Mouse (Mus musculus) gastrocnemius, adult 2 months (tissue): ENCODE results near the gene Tdrd3. TPM values are rescaled to one million over a fixed set of nuclear protein-coding genes. Genes with fewer than 3 reads are reported as not detected.

ENCODE experiments used
- DNase-seq: peaks from one replicate; pipeline ENCODE4 v3.0.0; 2022
- H3K27ac ChIP-seq: fragments of 200-600 bp; 2 replicates; pipeline ENCODE4 v1.8.1; 2022; ENCODE audit warnings: mild to moderate bottlenecking
- H3K4me3 ChIP-seq: fragments of 200-600 bp; 2 replicates; pipeline ENCODE4 v1.8.1; 2022; ENCODE audit warnings: mild to moderate bottlenecking, moderate library complexity
- CTCF ChIP-seq: fragments of 200-600 bp; IDR thresholded peaks from 2 replicates; pipeline ENCODE4 v1.8.1; 2022; ENCODE audit warnings: antibody characterized with exemption, mild to moderate bottlenecking, moderate library complexity
- intact Hi-C: fragments of 180-260 bp; cut with DNase I; formaldehyde crosslinking; loops from one replicate; pipeline ENCODE4 v1.15.1; 2025
- total RNA-seq, 2 experiments: library from RNA; stranded (reverse); gene quantifications; 2 replicates each; pipeline ENCODE4 v1.2.3; 2021

The Tdrd3 gene
- total RNA-seq, 2 experiments from 2014 or later = 23.5 to 24.2 TPM

GRCm38 (mm10) chr14:87537127-87537819 is 120.8 kb downstream of the Tdrd3 start:
- TF ChIP-seq CTCF = peak; percentile 17; the same call in 1 of the 2 replicates
- DNase-seq = no peak
- intact Hi-C loops = no loop called here
- no peak overlapping the region for H3K4me3 ChIP-seq
- H3K27ac ChIP-seq = no peak overlapping the region

GRCm38 (mm10) chr14:87549986-87550385 is 133.5 kb downstream of the Tdrd3 start:
- DNase-seq = no peak
- H3K27ac ChIP-seq = no peak overlapping the region
- TF ChIP-seq CTCF = no peak
- H3K4me3 ChIP-seq = no peak overlapping the region
- intact Hi-C loops = no loop called here

DNA sequence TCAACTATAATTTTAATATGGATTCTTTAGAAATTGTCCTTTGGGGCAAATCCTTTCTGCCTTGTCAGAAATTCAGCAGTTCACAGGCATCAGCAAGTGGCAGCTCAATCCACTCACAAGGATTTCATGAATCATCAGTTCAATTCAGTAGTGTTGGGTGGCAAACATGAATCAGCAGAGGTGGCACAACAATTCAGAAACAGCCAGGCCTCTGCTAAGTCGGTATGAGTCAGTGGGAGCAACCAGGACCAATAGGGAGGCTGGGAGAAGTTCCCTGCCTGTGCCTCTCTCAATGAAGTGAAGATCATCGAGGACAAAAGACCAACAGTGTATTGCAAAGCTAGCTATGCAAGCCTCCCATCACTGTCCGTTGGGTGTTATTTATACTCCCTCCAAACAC is 135.8 kb downstream of the Tdrd3 start:
- no peak for DNase-seq
- intact Hi-C loops = no loop called here
- Histone ChIP-seq H3K27ac (no peak overlapping the region), H3K4me3 (no peak overlapping the region)
- TF ChIP-seq CTCF = no peak

DNA sequence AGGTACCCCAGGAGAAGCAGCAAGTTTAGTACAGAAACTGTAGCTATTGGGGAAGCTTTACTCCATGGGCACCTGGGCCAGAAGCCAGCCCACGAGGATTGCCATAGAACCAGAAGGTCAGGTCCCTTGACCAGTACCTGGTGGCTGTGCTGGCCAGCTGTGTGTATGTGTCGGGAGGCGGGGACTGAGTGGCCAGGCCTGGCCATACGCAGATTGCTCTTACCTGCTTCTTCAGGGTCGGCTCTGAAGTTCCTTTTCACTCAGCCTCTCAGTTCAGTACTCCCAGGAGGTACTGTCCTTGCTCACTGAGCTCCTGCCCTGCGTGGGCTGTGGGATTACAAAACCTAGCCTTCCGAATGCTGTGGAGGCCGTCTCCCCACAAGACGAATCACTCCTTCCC is 147.4 kb downstream of the Tdrd3 start:
- H3K4me3 ChIP-seq = no peak overlapping the region
- no peak overlapping the region for H3K27ac ChIP-seq
- intact Hi-C loops = no loop called here
- no peak for DNase-seq
- TF ChIP-seq CTCF = no peak

- peak; percentile 41 for TF ChIP-seq CTCF
- intact Hi-C loops = no loop called here
- no peak overlapping the region for H3K27ac ChIP-seq
- no peak for DNase-seq
- no peak overlapping the region for H3K4me3 ChIP-seq
These were observed 149.8 kb downstream of the Tdrd3 start for GRCm38 (mm10) chr14:87566211-87566610.

DNA sequence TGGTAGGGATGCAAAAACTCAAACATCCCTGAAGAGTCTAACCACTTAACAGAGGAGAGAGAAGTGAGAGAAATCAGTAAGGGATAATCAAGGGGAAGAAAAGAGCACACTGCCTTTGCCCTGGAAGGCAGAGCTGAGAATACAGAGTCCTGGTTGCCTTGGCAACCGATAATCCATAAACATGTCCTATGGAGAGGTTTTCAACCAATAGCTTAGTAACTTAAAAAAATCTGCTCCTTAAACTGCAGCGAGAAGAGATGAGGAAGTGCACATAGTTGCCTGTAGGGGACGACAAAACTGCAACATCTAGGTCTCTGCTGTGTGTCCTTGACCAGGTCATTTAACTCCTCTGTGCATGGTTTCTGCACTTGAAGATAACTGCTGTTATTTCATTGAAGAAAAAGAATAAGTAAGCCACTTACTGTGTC is 150.6 kb downstream of the Tdrd3 start:
- peak; percentile 55 for TF ChIP-seq CTCF
- intact Hi-C loops = no loop called here

GRCm38 (mm10) chr14:87567626-87568446 is 151.4 kb downstream of the Tdrd3 start:
- H3K4me3 ChIP-seq = peak overlapping the region; percentile 65
- intact Hi-C loops = no loop called here
- peak; percentile 58 for DNase-seq
- no peak for TF ChIP-seq CTCF
- H3K27ac ChIP-seq = peak overlapping the region; percentile 48

More for the DNA sequence above, 150.6 kb downstream of the Tdrd3 start:
- Histone ChIP-seq H3K27ac (no peak overlapping the region), H3K4me3 (no peak overlapping the region)
- no peak for DNase-seq

DNA sequence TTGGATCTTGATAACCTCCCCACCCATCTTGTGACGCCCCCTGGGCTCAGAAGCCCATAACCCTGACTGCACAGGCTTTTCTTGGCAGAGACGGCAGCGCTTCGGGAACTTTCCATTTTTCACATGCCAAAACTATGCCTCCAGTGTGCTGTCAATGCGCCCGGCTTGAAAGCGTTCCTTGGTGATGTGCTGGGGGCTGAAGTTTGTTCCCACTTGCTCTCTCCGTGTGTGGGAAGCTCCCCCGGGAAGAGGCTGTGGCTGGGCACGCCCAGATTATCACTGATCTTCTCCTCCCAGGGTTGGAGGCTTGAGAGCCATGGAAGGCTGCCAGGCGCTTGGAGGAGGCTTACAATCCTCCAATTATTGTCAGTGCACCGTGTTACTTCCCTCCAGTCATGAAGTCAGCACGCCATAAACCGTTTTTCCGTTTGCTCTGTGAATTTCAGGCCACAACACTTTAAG is 152.0 kb downstream of the Tdrd3 start:
- peak overlapping the region; percentile 65 for H3K4me3 ChIP-seq
- peak; percentile 81 for DNase-seq
- intact Hi-C loops = no loop called here
- TF ChIP-seq CTCF = no peak
- peak overlapping the region; percentile 48; the same call in 1 of the 2 replicates for H3K27ac ChIP-seq

DNA sequence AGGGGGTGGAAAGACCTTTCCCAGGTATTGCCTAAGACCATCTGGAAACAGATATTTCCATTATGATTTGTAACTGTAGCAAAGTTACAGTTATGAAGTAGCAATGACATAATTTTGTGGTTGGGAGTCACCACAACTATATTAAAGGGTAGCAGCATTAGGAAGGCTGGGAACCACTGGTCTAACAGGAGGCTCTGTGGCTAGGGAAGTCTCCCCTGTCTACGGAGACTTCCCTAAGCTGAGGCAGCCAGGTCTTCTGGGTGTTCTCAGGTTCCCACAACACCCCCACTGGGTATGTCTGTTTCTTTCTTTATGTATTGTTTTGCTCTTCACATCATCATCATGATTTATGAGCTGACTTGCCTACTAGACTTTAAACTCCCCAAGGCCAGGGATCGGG is 153.0 kb downstream of the Tdrd3 start:
- Histone ChIP-seq H3K4me3 (no peak overlapping the region), H3K27ac (no peak overlapping the region)
- TF ChIP-seq CTCF = no peak
- intact Hi-C loops = no loop called here
- no peak for DNase-seq

DNA sequence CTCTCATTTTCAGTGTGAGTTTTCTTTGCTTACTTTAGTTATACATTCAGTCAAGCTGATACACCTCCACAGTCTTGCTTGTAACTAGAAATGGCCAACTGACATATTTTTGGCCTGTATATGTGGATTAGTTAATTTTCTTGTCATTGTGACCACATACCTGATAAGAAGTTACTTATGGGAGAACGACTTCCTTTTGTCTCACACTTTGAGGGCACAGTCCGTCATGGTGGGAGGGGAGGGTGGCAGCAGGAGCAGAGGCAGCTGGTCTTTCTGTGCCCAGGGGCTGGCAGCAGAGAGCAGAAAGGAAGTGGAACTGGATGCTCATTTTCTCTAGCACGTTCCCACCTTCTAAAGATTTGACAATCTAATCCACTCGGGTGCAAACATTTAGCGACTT is 156.0 kb downstream of the Tdrd3 start:
- intact Hi-C loops = no loop called here
- no peak overlapping the region for H3K27ac ChIP-seq
- TF ChIP-seq CTCF = no peak

GRCm38 (mm10) chr14:87582610-87583009 is 166.2 kb downstream of the Tdrd3 start:
- no peak for TF ChIP-seq CTCF
- no peak for DNase-seq
- intact Hi-C loops = no loop called here
- Histone ChIP-seq H3K4me3 (no peak overlapping the region), H3K27ac (no peak overlapping the region)

More for the DNA sequence above, 156.0 kb downstream of the Tdrd3 start:
- no peak for DNase-seq
- H3K4me3 ChIP-seq = no peak overlapping the region
